Mouse (Mus musculus) ovary, postnatal 36 days (tissue): ENCODE results near the gene Cd52.

Experiments used
- DNase-seq: peaks from one replicate; pipeline ENCODE4 v3.0.0; 2022; ENCODE audit warnings: low spot score, mixed read lengths

Cd52 gene

DNA sequence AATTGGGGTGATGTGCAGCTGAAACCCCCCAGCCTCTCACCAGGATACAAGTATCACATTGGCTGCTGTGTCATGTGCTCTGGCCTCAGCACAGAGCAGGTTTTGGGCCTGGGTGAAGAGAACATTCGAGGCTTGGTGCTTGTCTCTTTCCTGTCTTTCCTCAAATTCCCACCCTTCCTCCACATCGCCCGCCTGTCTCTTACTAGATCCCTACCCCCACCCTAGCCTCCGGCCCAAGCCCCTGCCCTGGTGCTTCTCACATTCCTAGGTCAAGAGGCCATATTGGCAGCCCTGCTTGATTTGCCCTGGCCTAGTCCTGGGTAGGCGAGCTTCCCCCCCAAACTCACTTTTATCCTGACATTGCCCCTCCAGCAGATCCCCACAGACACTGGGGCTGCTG, 24.2 kb upstream of the Cd52 start:
- DNase-seq: no peak

DNA sequence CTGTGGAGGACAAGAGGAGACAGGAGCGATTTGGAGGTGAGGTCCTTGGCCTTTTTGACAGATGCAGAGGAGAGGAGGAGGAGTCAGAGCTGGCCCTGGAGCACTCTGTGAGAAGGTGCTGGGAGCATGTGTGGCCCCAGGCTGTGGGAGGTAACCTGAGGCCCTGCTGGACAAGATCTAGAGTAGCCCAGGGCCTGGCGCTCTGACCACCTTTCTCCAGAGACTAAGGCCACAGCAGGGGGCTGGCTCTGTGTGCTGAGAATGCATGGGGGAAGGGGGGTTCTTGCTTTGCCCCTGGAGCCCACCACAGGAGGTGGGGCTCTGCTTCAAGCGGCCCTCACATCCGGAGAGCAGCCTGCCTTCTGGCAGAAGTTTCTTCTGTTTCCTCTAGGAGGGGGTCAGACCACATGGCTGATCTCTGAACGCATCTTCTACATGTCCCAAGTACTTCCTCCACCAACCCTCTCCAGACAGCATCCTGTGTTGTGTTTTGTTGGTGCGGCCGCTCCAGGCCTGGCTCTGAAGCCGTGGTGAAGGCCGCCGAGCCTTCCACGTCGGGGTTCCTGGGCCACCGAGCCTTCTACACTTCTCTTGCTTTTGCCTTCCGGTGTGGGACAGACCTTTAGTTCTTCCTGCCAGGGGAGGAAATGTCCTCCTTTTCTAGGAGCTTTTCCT, 23.4 kb upstream of the Cd52 start:
- no peak for DNase-seq

DNA sequence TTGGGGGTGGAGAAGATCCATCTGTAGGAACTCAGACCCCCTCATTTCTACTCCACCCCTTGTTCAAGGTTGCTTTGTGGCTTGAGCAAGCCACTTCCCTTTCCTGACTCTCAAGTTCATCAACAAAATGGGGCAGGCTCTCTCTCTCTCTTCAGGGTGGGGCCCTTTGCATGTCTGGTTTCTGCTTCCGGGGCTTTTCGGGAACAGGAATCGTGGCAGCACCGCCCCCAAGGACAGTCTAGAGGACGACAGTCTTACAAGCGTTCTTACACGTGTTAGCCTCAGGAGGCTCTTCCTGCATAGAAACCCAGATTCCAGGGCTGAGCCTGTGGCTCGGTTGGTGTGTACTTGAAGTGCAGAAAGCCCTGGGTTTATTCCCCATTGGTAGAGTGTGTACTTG, 22.1 kb upstream of the Cd52 start:
- DNase-seq: no peak

DNA sequence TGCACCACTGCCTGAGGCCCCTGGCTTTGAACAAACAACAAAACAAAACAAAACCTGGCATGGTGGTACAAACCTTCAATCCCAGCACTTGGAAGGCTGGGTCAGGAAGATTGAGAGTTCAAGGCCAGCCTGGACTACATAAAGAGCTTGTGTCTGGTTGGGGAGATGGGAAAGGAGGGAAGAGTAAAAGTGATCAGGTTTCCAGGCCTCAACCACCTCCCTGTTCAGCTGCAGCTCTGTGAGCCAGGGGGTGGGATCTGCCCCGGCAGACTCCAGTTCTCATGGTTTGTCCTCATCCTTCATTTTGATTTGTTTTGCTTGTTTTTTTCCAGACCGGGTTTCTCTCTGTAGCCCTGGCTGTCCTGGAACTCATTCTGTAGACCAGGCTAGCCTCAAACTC, 21.6 kb upstream of the Cd52 start:
- DNase-seq: no peak

DNA sequence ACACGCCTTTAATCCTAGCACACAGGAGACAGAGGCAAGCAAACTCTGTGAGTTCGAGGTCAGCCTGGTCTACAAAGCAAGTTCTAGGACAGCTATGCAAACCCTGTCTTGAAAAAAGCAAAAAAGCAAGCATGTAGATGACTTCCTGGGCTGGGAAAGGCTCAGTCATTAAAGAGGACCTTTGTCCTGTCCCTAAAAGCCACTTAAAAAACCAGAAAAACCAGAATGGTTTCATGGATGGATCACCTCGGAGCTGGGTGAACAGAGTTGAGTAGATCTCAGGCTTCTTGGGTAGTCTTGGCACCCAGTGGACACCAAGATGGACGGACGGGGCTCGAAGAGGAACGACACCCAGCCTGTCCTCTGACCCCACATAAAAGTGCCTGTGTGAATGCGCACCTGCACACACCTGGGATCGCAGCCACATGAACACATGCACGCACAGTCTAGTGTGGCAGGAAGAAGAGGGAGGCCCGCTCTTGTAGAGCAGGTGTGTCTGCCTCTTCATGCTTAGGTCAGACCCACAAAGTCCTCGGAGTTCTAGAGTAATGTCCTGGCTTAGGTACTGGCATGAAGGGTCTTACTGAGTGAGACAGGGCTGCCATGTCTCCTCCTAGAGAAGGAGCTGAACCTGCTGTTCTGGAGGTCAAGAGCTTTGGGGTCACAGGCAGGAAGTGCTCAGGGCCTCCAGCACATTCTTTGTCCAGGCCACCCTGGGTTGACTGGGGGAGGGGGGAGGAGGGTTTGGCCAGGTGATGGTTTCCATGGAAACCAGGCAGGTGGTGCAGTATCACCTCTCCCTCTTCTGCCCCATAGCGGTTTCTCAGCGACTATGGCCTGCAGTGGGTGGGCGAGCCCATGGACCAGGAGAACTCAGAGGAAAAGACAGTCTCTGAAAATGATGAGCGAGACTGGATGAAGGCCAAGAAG, 20.6 kb upstream of the Cd52 start:
- no peak for DNase-seq

DNA sequence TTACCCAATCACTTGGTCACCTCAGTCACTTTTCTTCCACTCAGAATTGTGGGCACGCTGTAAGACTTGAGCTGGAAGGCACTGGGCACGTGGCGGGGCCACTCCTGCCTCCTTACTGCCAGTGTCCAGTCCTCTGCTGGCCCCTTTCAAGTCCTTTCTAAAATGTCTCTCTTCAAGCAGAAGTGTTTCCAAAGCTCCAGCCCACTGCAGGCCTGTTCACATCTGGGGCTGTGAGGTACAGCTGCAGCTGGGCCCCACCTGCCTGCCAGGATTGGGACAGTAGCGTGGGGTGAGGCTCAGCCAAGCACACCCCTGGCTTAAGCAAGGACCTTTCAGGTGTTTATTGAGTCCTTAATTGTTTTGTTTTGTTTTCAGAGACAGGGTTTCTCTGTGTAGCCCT, 19.2 kb upstream of the Cd52 start:
- no peak for DNase-seq

DNA sequence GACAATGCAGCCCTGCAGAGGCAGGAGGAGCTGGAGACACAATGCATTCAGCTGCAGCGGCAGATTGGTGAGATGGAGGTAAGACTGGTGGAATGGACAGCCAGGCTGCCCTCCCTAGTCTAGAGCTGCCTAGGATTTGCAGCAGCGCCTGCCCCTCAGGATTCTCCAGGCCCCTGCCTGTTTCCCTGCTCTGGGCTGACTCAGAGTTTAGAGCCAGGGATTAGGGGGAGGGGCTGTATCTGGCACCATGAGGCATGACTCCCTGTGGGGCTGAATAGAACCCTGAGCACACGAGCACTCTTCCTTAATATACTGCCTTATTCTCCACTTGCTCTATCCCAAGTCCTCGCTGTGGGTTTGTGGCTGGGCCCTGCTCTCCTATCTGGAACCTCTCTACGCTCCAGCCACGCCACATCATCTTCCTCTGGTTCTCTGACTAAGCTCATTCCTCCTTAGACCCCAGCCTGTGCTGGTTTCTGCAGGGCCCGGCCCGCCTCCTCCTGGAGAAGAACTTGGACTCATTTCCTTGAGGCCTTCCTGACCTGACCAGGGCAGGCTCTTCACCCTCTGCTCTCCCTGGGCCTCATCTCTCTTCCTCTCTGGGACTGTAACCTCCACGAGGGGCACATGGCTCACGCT, 18.6 kb upstream of the Cd52 start:
- no peak for DNase-seq

DNA sequence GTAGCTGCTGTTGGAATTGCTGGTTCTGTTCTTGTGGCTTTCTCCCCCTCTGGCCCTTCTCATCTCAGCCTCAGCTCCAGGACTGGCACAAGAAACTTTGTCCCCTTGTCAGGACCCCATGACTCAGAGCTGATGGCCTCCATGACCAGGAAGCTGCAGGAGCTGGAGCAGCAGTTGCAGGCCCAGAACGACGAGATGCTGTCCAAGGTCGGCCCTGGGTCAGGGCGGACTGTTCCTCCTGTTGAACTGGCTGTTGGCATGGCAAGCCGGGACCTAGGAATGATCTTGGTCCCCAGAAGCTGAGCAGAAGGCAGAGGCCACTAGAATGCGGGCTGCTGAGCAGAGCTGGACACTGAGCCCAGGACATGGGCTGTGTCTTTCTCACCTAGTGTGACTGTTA, 17.5 kb upstream of the Cd52 start:
- DNase-seq: peak; percentile 53

DNA sequence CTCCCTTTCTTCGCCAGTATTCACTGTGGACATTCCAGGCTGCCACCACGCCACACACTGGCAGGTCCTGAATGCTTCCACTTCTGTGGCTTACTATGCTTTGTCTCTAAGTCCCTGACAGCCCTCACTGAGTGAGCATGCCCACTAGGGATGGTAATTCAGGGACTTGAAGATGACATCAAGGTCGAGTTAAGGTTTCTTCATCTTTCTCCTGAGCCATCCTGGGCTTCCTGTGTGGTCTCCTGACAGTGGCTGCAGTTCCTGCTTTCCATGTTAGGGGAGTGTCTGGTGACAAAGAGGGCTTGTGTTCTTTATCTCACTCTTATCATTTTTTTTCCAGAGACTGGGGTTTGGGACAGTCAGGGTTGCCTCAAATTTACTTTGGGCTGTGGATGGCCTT, 15.8 kb upstream of the Cd52 start:
- no peak for DNase-seq

DNA sequence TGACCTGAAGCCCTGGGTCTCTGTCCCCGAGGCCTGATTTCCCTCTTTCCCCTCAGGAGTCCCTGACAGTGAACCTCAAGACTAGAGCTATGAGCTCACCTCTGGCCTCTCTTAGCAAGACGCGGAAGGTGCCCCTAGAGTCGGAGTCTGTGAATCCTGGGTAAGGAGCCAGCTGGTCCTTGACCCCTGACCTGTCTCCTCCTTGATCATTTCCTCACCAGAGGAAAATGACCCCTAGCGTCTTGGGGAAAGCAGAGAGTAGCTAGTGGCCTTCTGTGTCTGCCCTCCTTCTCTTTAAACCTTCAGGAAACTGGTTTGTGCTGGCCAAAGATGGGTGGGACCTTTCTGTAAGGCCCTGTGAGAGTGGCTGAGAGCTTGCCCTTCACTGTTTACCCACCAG, 13.3 kb upstream of the Cd52 start:
- DNase-seq: no peak

DNA sequence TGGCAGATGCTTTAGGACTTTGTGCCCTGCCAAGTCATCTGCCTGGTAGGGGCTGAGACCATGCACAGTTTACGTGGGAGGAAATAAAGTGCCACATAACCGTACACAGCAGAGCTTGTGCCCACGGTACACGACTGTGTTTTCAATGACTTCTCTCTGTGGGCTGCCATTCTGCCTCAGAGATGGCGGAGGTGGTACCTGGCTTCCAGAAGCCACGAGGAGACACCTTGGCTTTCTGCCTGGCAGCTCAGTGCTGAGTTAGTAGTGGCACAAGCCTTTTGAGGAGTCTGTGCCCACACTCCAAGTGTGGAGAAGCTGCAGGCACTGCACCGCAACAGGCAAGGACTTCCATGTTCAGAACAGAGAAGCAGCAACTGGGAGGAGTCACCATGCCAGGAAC, 12.8 kb upstream of the Cd52 start:
- DNase-seq: no peak

DNA sequence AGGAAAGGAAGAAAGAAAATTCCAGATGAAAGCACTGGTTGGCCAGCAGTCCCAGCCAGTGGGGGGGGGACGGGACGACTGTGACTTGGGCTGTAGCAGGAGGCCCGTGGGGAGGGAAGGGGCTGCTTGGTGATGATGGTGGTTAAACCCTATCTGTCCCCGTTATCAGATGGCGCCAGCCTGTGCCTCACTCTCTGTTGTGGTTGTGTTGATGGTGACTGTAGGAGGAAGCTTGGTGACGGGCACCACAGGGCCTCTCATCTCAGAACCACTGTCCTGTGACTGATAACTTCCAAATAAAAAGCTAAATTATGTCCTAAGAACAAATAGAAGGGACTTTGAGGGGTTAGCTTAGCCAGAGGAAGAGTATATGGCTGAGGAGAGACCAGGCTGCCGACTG, 11.2 kb upstream of the Cd52 start:
- no peak for DNase-seq

DNA sequence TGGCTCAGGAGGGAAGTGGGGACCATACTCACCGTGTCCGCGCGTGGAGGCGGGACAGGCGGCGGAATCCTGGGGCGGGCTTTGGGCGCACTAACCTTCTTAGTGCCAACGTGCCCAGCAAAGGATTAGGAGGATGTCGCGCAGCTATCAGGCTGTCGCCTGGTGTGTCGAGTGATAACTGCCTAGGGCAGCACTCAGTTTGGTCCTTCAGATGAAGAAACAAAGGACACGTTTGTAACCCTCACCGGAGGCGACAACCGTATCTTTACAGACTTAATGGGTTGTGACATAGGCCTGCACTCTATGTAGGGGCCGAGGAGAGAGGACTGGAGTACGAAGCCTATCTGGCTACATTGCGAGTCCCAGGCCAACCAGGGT, 7.8 kb upstream of the Cd52 start:
- no peak for DNase-seq

DNA sequence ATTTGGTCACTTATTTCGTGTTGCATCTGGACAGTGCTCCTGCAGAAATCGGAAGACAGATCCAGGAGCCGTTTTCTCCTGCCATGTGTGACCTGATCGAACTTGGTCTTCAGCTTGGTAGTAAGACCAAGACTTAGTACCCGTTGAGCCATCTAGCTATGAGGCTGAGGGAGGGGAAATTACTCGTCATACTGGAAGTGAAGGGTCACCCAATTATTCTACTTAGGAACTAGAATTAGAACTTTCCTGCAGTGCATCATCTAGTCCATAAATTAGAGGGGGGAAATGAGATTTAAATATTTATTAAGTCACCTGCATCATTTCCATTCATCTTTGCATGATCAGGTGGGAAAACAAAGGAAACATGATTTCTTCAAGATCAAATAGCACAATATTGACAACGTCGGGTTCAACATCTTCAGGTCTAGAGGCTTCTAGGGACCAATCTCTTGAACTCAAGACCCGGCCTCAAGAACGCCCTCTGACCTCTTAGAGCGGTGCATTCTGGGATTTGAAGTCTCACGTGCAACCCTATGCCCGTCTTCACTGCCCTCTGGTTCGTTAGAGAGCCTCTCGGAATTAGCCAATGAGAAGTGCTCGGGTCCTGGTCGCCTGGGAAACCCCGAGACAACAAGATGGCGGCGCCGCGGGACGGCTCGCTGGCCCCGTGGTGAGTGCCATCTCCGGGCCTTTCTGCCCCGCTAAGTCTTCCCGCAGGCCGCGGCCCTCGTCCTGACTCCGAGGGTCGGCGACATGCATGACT, 7.3 kb upstream of the Cd52 start, which contains the start of gene Ubxn11:
TSS of gene Ubxn11 (plus strand) at position 592 of the 763 bp plus-strand sequence.
- peak; percentile 83 for DNase-seq

DNA sequence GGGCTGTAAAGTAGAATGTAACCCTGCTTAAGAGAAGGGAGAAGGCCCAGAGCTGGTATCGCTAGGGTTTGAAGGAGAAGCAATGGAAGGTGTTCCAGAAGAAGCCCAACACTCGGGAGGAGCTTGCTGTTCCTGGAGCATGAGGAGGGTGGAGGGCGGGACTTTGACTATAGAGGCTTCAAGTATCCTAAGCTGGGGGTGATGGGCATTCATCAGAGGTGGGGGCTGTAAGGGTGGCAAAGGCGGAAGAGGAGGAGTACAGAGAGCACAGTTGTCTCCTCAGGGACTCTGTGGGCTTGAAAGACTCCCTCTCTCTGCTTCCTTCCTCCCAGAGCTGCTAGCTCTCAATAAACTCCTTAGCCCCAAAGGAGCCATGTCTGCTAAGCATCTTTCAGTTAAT, 5.4 kb upstream of the Cd52 start:
- no peak for DNase-seq

DNA sequence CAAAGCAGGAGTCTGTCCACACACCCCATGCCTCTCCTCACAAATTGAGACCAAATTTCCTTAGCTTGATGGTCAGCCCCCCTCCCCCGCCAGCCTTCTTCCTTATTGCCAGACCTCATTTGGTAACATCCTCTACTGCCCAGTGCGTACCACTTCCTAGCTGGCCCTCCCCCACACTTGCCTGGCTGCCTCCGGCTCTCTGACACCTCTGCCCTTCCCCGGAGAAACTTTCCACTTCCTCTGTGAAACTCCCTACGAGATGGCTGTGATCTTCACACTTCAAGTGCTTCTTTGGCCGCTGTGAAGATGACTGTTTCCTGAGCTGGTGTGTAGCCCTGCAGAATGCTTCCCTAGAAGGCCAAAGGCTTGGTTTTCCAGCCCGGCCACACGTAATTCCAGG, 3.7 kb upstream of the Cd52 start:
- no peak for DNase-seq

DNA sequence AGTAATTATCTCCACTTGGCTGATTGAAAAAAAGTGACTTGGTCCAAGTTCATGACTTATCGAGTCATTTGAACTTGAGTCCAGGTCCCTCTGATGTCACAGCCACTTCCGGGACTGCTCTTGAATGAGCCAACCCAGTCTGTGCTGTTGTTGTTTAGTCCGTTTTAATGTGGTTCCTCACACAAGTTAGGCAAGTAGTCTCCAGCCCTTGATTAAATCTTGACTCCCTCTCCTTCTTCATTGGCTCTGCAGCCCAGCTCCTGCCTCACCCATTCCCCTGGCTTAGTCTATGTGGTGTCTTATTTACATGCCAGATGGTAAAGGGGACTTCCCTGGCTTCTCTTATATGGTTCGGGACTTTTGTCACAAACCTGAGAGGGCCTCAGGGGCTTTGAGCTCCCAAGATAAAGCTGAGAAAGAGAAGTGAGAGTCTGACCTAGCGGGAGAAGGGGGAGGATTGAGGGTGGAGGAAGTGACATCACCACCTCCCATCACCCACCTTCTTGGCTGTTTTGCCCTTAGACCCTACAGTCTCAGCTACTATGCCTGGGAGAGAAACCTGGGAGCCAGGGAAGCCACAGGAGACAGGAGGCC, 2.2 kb upstream of the Cd52 start:
- DNase-seq: no peak

DNA sequence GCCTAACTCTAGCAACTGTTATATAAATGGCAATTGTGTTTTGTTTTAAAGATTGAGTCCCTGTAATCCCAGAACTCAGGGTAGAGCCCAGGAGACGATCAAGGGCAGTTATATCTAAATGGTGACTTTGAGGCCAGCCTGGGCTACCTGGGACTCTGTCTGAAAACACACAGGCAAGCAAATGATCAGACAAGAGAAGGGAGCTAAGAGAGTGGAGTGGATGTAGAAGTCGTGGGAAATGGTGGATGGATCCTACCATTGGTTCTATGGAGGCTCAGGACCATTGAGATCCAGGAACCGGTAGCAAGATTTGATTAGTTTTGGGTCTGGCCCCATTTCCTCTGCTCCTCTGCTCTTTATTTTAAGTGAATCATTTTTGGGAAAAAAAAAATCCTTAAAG, 1.2 kb upstream of the Cd52 start:
- DNase-seq: no peak

DNA sequence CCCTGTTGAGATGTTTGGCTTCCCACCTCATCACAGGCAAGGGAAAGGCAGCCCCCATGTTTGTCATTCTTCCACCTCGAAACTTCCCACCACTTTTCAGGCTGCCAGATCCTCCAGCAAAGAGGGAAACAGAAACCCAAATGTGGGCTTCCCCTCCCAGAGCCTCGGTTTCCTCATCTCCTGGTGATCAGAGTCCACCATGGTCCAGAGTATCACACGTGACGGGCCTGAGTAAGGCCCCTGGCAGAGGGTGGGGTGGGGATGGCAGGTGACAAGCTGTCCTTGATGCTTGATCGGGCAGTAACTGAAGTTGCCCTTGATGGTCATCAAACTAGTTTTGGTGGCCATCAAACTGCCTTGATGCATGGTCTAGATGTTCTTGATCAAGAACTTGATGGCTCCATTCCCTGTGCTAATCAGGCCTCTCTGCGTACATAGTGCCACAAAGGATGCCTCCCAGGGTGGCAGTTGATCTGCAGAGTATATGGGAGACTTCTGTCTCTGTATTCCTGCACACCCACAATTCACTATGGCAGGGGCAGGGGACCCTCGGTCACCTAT, 798 bp downstream of the Cd52 start:
- no peak for DNase-seq

DNA sequence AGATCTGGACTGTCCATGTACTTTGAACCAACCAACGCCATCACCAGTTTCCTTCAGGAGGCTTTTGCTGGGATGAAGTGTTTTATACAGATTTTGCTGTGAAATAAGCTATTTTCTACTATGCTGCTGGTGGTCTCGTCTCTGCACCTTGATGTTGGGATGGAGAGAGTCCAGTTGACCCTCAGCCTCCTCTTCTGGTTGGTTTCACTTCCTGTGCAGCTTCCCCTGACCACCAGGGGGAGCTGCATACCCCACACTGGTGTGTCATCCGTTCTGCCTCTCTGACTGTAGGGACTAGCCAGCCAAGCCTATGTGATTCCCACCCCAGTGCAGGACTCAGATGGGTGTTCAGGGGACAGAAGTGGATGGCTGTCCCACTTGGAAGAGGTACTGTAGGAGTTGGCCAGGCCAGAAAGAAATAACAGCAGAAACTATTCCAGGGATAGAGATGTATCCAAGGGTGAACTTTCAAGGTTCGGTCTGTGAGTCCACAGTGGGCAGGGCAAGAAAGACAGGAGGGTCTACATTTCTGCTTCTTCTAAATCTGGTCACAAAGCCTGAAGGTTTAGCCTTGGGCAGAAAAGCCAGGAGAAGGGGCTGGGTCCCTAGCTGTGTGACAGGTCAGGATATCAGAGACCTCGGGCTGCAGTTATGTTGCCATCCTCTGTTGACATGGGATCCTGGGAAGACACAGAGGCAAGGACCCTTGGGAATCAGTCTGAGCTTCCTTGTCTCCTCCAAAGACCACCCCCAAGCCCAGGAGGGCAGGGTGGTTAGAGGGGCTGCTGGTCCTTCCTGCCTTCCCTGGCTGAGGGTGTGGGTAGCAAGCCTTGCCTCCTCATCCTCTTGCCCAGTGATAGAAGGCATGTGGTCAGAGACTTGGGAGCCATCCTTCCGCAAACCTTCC, 2.2 kb downstream of the Cd52 start:
- DNase-seq: peak; percentile 45

DNA sequence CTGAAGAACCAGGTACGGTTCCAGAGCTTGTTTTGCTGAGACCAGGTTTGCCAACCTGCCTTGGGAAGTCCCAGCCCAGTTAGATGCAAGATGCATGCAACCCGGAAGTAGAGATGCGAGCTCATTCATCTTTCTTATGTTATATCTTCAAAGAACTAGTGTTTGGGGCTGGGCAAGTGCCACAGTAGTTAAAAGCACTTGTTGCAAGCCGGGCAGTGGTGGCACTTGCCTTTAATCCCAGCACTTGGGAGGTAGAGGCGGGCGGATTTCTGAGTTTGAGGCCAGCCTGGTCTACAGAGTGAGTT, 3.7 kb downstream of the Cd52 start:
- DNase-seq: no peak
